12 mouse cellular contexts compared by ENCODE assay signal in the genomic region with DNA sequence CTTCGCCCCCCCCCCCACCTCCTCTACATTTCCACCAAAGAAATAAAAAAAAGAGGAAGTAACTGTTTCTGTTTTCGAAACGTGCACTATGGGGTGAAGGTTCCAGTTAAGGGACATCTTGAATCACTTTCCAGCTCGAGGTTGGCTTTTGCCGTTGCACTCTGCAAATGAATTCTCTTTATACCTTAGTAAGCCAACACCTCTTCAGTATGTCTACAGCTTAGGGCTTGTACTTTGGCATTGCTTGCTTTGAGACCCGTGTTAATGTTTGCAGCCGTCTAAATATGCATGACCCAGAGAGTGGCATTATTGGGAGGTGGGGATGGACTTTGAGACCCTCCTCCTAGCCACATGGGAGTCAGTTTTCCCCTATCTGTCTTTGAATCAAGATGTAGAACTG. TPM values are rescaled to one million over a fixed set of nuclear protein-coding genes. Genes with fewer than 3 reads are reported as not detected.
DNase-seq lines count a peak whose midpoint lies in the region; ATAC-seq lines count a peak whose summit lies in the region.
"Had no signal": no experiment of that assay in that cellular context is flagged by ENCODE, and none has a peak within 500 bp of the region (broad histone marks: within the 10 kb centered on the region; RNA-seq: fewer than 3 reads in every experiment).

No protein-coding gene starts in this region.

- H3K27ac ChIP-seq in liver, embryonic 11.5 days (ENCODE audit: low read depth, low read length) = 0 out of 2 replicates have a peak overlapping the region, but pooled peaks have one; percentile 35
- H3K27ac ChIP-seq in neural tube, embryonic 15.5 days (replicated peaks) = no peak overlapping the region
- H3K27ac ChIP-seq: layer of hippocampus, adult 2 months had no signal

- H3K4me3 ChIP-seq in liver, embryonic 11.5 days (ENCODE audit: low read depth, low read length) = no peak overlapping the region
- H3K4me3 ChIP-seq in neural tube, embryonic 15.5 days (replicated peaks) = no peak overlapping the region
- H3K4me3 ChIP-seq: layer of hippocampus, adult 2 months had no signal

- H3K36me3 ChIP-seq in liver, embryonic 11.5 days (ENCODE audit: control insufficient read depth, insufficient read depth, low read length) = no peaks in the 10 kb centered on the region; the same call in 1 of the 2 replicates
- peaks cover 4% of the 10 kb centered on the region; the same call in 1 of the 2 replicates for H3K36me3 ChIP-seq in splenic B cell, adult 2 months (ENCODE audit: control insufficient read depth, insufficient read depth, low read length, poor library complexity, severe bottlenecking)
- H3K36me3 ChIP-seq in neural tube, embryonic 15.5 days = peaks cover 18% of the 10 kb centered on the region

- no peak for ATAC-seq in liver, embryonic 11.5 days (replicated peaks; ENCODE audit: low FRiP score)
- ATAC-seq in neural tube, embryonic 15.5 days (ENCODE audit: low FRiP score) = no peak

- H3K9me3 ChIP-seq in liver, embryonic 11.5 days (ENCODE audit: control insufficient read depth, low read length) = no peaks in the 10 kb centered on the region
- H3K9me3 ChIP-seq in neural tube, embryonic 15.5 days (replicated peaks) = no peaks in the 10 kb centered on the region

- H3K4me2 ChIP-seq in liver, embryonic 11.5 days = peak overlapping the region; percentile 43
- H3K4me2 ChIP-seq in neural tube, embryonic 15.5 days = no peak overlapping the region

- WGBS in liver, embryonic 11.5 days = 42% methylated on average over 6 of the region's 7 CpGs
- 75% methylated on average over 7 of the region's 7 CpGs for WGBS in neural tube, embryonic 15.5 days

- H3K4me1 ChIP-seq in liver, embryonic 11.5 days (replicated peaks; ENCODE audit: control insufficient read depth, insufficient read depth, low read length) = peaks cover 30% of the 10 kb centered on the region
- peaks cover 21% of the 10 kb centered on the region for H3K4me1 ChIP-seq in neural tube, embryonic 15.5 days

- no peak overlapping the region for H3K9ac ChIP-seq in liver, embryonic 11.5 days (ENCODE audit: low read depth, low read length)
- H3K9ac ChIP-seq in neural tube, embryonic 15.5 days (replicated peaks) = no peak overlapping the region

- no peaks in the 10 kb centered on the region for H3K27me3 ChIP-seq in liver, embryonic 11.5 days (replicated peaks; ENCODE audit: control insufficient read depth, insufficient read depth, low read length)
- no peaks in the 10 kb centered on the region for H3K27me3 ChIP-seq in splenic B cell, adult 2 months (ENCODE audit: control insufficient read depth, insufficient read depth, low read length, poor library complexity, severe bottlenecking)
- no peaks in the 10 kb centered on the region for H3K27me3 ChIP-seq in neural tube, embryonic 15.5 days (replicated peaks)

- no peak for DNase-seq in liver, embryonic 11.5 days (ENCODE audit: low spot score)
- DNase-seq in liver = no peak
- peak; percentile 69 for DNase-seq in MEL-GATA-1-ER (ENCODE audit: extremely low read depth, low read depth)
- peak; percentile 25 to 60 for DNase-seq in kidney, postnatal 36 days
- peak; percentile 76 for DNase-seq in splenic B cell, adult 2 months (ENCODE audit: low read depth, low spot score)
- no peak for DNase-seq in urinary bladder, adult 2 months (ENCODE audit: low spot score)
- DNase-seq: cerebellum, adult 9-11 months; heart, postnatal 4 days; lung, adult 18-20 months; right cerebral cortex, postnatal 4 days had no signal

RNA-seq across cellular contexts. Expression of gene Nxpe3, which starts 2.6 kb away (rescaled TPM):
- polyA plus RNA-seq in liver, embryonic 11.5 days (2014; fragmentation: Nextera tagmentation; extraction: Ambion mirVana) = 0.73 and 0.93 TPM in 2 replicates
- 1.4 and 1.7 TPM in 2 replicates for polyA plus RNA-seq in neural tube, embryonic 15.5 days (2015; fragmentation: Nextera tagmentation; extraction: Ambion mirVana)
- polyA plus RNA-seq in urinary bladder, adult 2 months (2012; rRNA removed) = 3.9 and 4.4 TPM in 2 replicates

RNA-seq across cellular contexts. Expression of gene Cep97, which starts 42.2 kb away (rescaled TPM):
- polyA plus RNA-seq in liver, embryonic 11.5 days (2014; fragmentation: Nextera tagmentation; extraction: Ambion mirVana) = 8.9 and 9.3 TPM in 2 replicates
- polyA plus RNA-seq in neural tube, embryonic 15.5 days (2015; fragmentation: Nextera tagmentation; extraction: Ambion mirVana) = 11.0 and 12.3 TPM in 2 replicates
- 3.0 and 3.7 TPM in 2 replicates for polyA plus RNA-seq in urinary bladder, adult 2 months (2012; rRNA removed)

RNA-seq across cellular contexts. Expression of gene Nfkbiz, which starts 53.8 kb away (rescaled TPM):
- polyA plus RNA-seq in liver, embryonic 11.5 days (2014; fragmentation: Nextera tagmentation; extraction: Ambion mirVana) = 4.5 and 4.6 TPM in 2 replicates
- polyA plus RNA-seq in neural tube, embryonic 15.5 days (2015; fragmentation: Nextera tagmentation; extraction: Ambion mirVana) = 2.0 and 3.3 TPM in 2 replicates
- 10.3 and 10.8 TPM in 2 replicates for polyA plus RNA-seq in urinary bladder, adult 2 months (2012; rRNA removed)

Comparison
In these comparisons a context has a peak if more than half of its experiments do, and no peak if none do; other contexts are left out.
1. DNase-seq: peak in MEL-GATA-1-ER (single experiment), kidney, postnatal 36 days (2 of 2) and splenic B cell, adult 2 months (single experiment); none in liver, embryonic 11.5 days (single experiment), liver (single experiment) and urinary bladder, adult 2 months (single experiment).